Mouse (Mus musculus): ENCODE measurements around the gene Slc22a5. TPM values are rescaled to one million over a fixed set of nuclear protein-coding genes. Genes with fewer than 3 reads are reported as not detected.
"Not testable (repeated sequence)": the region's sequence is repeated elsewhere in the genome, so short reads cannot be mapped to it uniquely, and the experiment has no call there.

The Slc22a5 gene
- polyA plus RNA-seq, 1 experiment from 2014 or later = 11.1 TPM

DNA sequence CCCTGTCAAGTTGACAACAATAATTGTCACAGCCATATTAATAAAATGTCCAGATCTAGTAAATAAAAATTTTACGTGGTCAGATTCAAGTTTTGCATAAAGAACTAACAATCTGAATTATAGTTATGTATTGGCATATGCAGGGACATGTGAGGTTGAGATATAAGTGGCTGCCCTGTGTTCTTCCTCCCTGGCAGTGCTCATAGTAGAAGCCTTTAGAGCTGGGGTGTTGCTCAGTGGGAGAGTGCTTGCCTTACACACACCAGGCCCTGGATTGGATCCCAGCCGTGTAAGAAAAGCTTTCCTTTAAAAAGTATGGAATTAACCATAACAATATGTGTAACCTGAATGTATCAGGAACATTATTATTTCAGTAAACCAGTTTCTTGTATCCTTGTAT lies 2.0 kb upstream of the Slc22a5 start:
- no peak for ATAC-seq (ENCODE audit: insufficient number of reproducible peaks, insufficient read depth, low FRiP score, low read depth)
- no peak overlapping the region for H3K4me2 ChIP-seq (replicated peaks; ENCODE audit: low read depth, low read length)
- no peaks in the 10 kb centered on the region for H3K9me3 ChIP-seq (ENCODE audit: control insufficient read depth, low read depth, low read length)
- WGBS = 61% methylated on average over 2 of the region's 2 CpGs
- H3K9ac ChIP-seq (replicated peaks; ENCODE audit: low read depth, low read length) = no peak overlapping the region
- H3K4me1 ChIP-seq (ENCODE audit: control insufficient read depth, insufficient read depth, low read length) = peaks cover 9% of the 10 kb centered on the region; the same call in 1 of the 2 replicates
- no peaks in the 10 kb centered on the region for H3K27me3 ChIP-seq (ENCODE audit: control insufficient read depth, insufficient read depth, low read length)
- no peaks in the 10 kb centered on the region for H3K36me3 ChIP-seq (ENCODE audit: control insufficient read depth, insufficient read depth, low read length)
- H3K4me3 ChIP-seq (ENCODE audit: low read depth, low read length) = no peak overlapping the region
- no peak overlapping the region for H3K27ac ChIP-seq (ENCODE audit: low read length)

DNA sequence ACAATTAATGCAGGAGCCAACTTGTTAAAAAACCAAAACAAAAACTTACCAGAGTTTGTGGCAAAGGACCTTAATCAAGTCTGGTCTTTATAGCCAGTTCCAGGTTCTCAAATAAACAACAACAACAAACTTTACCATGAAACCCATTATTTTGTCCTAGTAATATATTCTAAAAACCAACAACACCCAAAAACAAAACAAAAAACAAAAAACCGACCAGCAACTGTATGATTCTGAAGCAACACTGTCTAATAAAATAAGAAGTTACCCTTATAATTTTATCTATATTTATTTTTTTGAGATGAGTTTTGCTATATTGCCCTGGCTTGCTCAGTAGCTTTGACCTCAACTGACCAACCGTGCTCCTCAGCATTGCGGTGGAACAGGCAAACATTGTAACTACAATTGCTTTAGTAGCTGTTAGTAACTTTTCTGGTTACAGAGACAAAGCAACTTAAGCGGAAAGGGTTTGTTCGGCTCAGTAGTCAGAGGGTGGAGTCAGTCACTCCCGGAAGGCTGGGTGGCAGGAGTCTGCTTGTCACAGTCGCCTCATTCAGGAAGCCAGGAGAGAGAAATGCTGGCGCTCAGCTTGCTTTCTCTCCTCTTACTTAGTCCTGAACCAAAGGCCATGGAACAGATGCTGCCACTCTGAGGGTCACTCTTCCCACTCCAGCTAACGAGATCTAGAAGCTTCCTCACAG lies 1.4 kb upstream of the Slc22a5 start:
- H3K4me1 ChIP-seq (ENCODE audit: control insufficient read depth, insufficient read depth, low read length) = peaks cover 13% of the 10 kb centered on the region; the same call in 1 of the 2 replicates
- no peaks in the 10 kb centered on the region for H3K36me3 ChIP-seq (ENCODE audit: control insufficient read depth, insufficient read depth, low read length)
- H3K9ac ChIP-seq (replicated peaks; ENCODE audit: low read depth, low read length) = no peak overlapping the region
- 45% methylated on average over 9 of the region's 9 CpGs for WGBS
- ATAC-seq (ENCODE audit: insufficient number of reproducible peaks, insufficient read depth, low FRiP score, low read depth) = no peak
- H3K27me3 ChIP-seq (ENCODE audit: control insufficient read depth, insufficient read depth, low read length) = no peaks in the 10 kb centered on the region
- no peaks in the 10 kb centered on the region for H3K9me3 ChIP-seq (ENCODE audit: control insufficient read depth, low read depth, low read length)
- H3K27ac ChIP-seq (ENCODE audit: low read length) = no peak overlapping the region
- H3K4me3 ChIP-seq (ENCODE audit: low read depth, low read length) = no peak overlapping the region
- no peak overlapping the region for H3K4me2 ChIP-seq (replicated peaks; ENCODE audit: low read depth, low read length)

DNA sequence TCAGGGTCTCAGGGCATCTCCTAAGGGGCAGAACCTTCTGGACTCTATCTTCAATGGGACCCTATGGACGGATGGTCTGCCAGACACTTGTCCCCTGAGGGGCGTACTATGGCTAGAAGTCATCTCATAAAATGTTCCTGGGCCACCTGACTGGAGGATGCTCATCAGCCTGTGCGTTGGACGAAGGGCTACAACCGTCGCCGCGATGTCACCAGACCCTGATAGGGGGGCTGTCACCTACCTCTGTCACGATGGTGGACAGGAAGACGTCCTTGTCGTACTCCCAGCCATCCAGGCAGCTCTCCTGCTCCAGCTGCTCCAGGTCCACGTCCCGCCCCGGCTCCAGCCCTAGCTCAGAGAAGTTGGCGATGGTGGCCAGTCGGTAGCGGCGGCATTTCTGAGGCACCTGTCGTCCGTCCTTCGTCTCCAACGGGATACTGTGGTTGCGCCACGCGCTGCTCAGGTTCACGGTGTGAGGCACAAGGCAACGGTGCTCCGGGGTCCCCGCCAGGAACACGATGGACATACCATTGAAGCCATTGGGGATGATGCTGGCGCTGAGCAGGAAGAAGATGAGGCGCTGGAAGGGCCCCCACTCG lies 455 bp downstream of the Slc22a5 start:
- H3K9ac ChIP-seq (replicated peaks; ENCODE audit: low read depth, low read length) = peak overlapping the region; percentile 53; the same call in 1 of the 2 replicates
- WGBS = 3% methylated on average over 33 of the region's 33 CpGs
- ATAC-seq (ENCODE audit: insufficient number of reproducible peaks, insufficient read depth, low FRiP score, low read depth) = peak; percentile 16; the same call in 1 of the 2 replicates

GRCm38 (mm10) chr11:53890225-53890624 lies 1.2 kb downstream of the Slc22a5 start:
- WGBS = 83% methylated on average over 2 of the region's 2 CpGs
- Histone ChIP-seq H3K27me3 (ENCODE audit: control insufficient read depth, insufficient read depth, low read length) (no peaks in the 10 kb centered on the region), H3K4me2 (replicated peaks; ENCODE audit: low read depth, low read length) (peak overlapping the region; percentile 86), H3K36me3 (ENCODE audit: control insufficient read depth, insufficient read depth, low read length) (no peaks in the 10 kb centered on the region), H3K9me3 (ENCODE audit: control insufficient read depth, low read depth, low read length) (no peaks in the 10 kb centered on the region), H3K4me1 (ENCODE audit: control insufficient read depth, insufficient read depth, low read length) (peaks cover 13% of the 10 kb centered on the region; the same call in 1 of the 2 replicates), H3K9ac (replicated peaks; ENCODE audit: low read depth, low read length) (no peak overlapping the region), H3K27ac (ENCODE audit: low read length) (no peak overlapping the region), H3K4me3 (ENCODE audit: low read depth, low read length) (no peak overlapping the region)
- no peak for ATAC-seq (ENCODE audit: insufficient number of reproducible peaks, insufficient read depth, low FRiP score, low read depth)

More for the DNA sequence above, 455 bp downstream of the Slc22a5 start:
- Histone ChIP-seq H3K36me3 (ENCODE audit: control insufficient read depth, insufficient read depth, low read length) (no peaks in the 10 kb centered on the region), H3K4me3 (ENCODE audit: low read depth, low read length) (peak overlapping the region; percentile 54), H3K4me2 (replicated peaks; ENCODE audit: low read depth, low read length) (peak overlapping the region; percentile 86), H3K27me3 (ENCODE audit: control insufficient read depth, insufficient read depth, low read length) (no peaks in the 10 kb centered on the region), H3K27ac (ENCODE audit: low read length) (0 out of 2 replicates have a peak overlapping the region, but pooled peaks have one; percentile 33), H3K4me1 (ENCODE audit: control insufficient read depth, insufficient read depth, low read length) (peaks cover 13% of the 10 kb centered on the region; the same call in 1 of the 2 replicates), H3K9me3 (ENCODE audit: control insufficient read depth, low read depth, low read length) (no peaks in the 10 kb centered on the region)

DNA sequence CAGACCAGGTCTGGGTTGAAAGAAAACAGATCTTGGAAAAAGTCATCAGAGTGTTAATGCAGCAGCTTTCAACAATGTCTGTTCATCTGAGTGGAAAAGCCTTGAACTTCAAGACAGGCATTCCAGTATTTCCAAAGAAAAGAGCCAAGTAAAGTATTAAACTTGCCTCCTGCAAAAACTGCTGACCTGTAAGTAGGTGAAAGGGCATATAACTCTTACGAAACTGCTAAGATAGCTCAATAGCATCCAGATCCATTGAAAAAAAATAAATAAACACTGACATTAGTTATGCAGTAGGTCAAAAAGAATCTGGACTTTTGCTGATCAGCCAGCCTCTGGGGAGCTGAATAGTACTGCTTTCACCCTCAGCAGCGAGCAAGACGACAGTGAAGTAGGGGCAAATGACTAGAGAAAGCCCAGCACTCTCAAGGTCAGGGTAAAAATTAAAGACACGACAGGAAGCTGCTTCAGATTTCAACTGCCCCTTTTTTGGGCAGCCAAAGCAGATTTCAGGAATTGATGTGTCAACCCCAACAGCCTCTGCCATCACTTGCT lies 2.3 kb downstream of the Slc22a5 start:
- no peak for ATAC-seq (ENCODE audit: insufficient number of reproducible peaks, insufficient read depth, low FRiP score, low read depth)
- Histone ChIP-seq H3K27me3 (ENCODE audit: control insufficient read depth, insufficient read depth, low read length) (no peaks in the 10 kb centered on the region), H3K9ac (replicated peaks; ENCODE audit: low read depth, low read length) (no peak overlapping the region), H3K4me1 (ENCODE audit: control insufficient read depth, insufficient read depth, low read length) (peaks cover 13% of the 10 kb centered on the region; the same call in 1 of the 2 replicates), H3K4me2 (replicated peaks; ENCODE audit: low read depth, low read length) (0 out of 2 replicates have a peak overlapping the region, but pooled peaks have one; percentile 7), H3K36me3 (ENCODE audit: control insufficient read depth, insufficient read depth, low read length) (no peaks in the 10 kb centered on the region), H3K9me3 (ENCODE audit: control insufficient read depth, low read depth, low read length) (no peaks in the 10 kb centered on the region), H3K4me3 (ENCODE audit: low read depth, low read length) (no peak overlapping the region), H3K27ac (ENCODE audit: low read length) (no peak overlapping the region)
- WGBS = 22% methylated on average over 4 of the region's 4 CpGs

DNA sequence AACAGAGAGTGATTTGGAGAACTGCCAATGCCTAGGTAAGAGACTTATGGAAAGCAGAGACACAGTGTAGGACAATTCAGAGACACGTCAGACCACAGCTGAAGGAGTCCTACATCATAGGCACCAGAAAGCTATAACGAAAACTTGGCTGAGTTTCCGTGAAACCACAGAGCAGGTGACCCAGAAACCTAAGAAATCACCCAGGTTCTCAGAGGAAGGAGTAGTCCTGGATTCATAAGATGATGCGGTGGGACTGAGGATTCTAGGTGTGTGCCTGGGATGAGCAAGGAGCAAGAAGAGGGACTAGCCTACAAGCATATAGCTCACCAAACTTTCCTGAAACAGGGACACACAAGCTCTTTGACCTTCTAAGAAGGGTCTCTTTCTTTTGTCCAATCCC lies 3.2 kb downstream of the Slc22a5 start:
- no peak for ATAC-seq (ENCODE audit: insufficient number of reproducible peaks, insufficient read depth, low FRiP score, low read depth)
- peaks cover 13% of the 10 kb centered on the region; the same call in 1 of the 2 replicates for H3K4me1 ChIP-seq (ENCODE audit: control insufficient read depth, insufficient read depth, low read length)
- no peaks in the 10 kb centered on the region for H3K27me3 ChIP-seq (ENCODE audit: control insufficient read depth, insufficient read depth, low read length)
- H3K36me3 ChIP-seq (ENCODE audit: control insufficient read depth, insufficient read depth, low read length) = no peaks in the 10 kb centered on the region
- WGBS = 72% methylated on average over 4 of the region's 4 CpGs
- H3K9ac ChIP-seq (replicated peaks; ENCODE audit: low read depth, low read length) = no peak overlapping the region
- H3K4me3 ChIP-seq (ENCODE audit: low read depth, low read length) = no peak overlapping the region
- no peak overlapping the region for H3K27ac ChIP-seq (ENCODE audit: low read length)
- H3K4me2 ChIP-seq (replicated peaks; ENCODE audit: low read depth, low read length) = no peak overlapping the region
- no peaks in the 10 kb centered on the region for H3K9me3 ChIP-seq (ENCODE audit: control insufficient read depth, low read depth, low read length)

GRCm38 (mm10) chr11:53883287-53883686 lies 8.2 kb downstream of the Slc22a5 start:
- 86% methylated on average over 2 of the region's 2 CpGs for WGBS
- H3K9me3 ChIP-seq (ENCODE audit: control insufficient read depth, low read depth, low read length) = no peaks in the 10 kb centered on the region
- no peak overlapping the region for H3K4me2 ChIP-seq (replicated peaks; ENCODE audit: low read depth, low read length)
- 0 out of 2 replicates have a peak, but pooled peaks cover 4% of the 10 kb centered on the region for H3K36me3 ChIP-seq (ENCODE audit: control insufficient read depth, insufficient read depth, low read length)
- H3K27me3 ChIP-seq (ENCODE audit: control insufficient read depth, insufficient read depth, low read length) = no peaks in the 10 kb centered on the region
- no peak for ATAC-seq (ENCODE audit: insufficient number of reproducible peaks, insufficient read depth, low FRiP score, low read depth)
- no peak overlapping the region for H3K9ac ChIP-seq (replicated peaks; ENCODE audit: low read depth, low read length)
- H3K4me1 ChIP-seq (ENCODE audit: control insufficient read depth, insufficient read depth, low read length) = peaks cover 3% of the 10 kb centered on the region; the same call in 1 of the 2 replicates
- H3K4me3 ChIP-seq (ENCODE audit: low read depth, low read length) = no peak overlapping the region
- no peak overlapping the region for H3K27ac ChIP-seq (ENCODE audit: low read length)

- not testable (repeated sequence) for H3K9ac ChIP-seq (replicated peaks; ENCODE audit: low read depth, low read length); H3K4me1 ChIP-seq (ENCODE audit: control insufficient read depth, insufficient read depth, low read length); H3K9me3 ChIP-seq (ENCODE audit: control insufficient read depth, low read depth, low read length); H3K4me3 ChIP-seq (ENCODE audit: low read depth, low read length); H3K27ac ChIP-seq (ENCODE audit: low read length); H3K4me2 ChIP-seq (replicated peaks; ENCODE audit: low read depth, low read length); H3K27me3 ChIP-seq (ENCODE audit: control insufficient read depth, insufficient read depth, low read length); ATAC-seq (ENCODE audit: insufficient number of reproducible peaks, insufficient read depth, low FRiP score, low read depth); H3K36me3 ChIP-seq (ENCODE audit: control insufficient read depth, insufficient read depth, low read length)
- 76% methylated on average over 5 of the region's 5 CpGs for WGBS
Measured at GRCm38 (mm10) chr11:53878096-53878495, 13.4 kb downstream of the Slc22a5 start.

Data from stomach, embryonic 14.5 days (tissue).